Mouse (Mus musculus): ENCODE measurements at regions not wholly inside any gene's neighbourhood (a gene's known extent, or its start where the extent isn't known, plus 50 kb on each side); places are given as distances from the start of the nearest gene placed in this dataset.
A peak's percentile ranks its signal among the peaks of the same experiment; 100 is the strongest.

GRCm38 (mm10) chr3:128126664-128127063 lies 230.5 kb upstream of the Fam241a start:
- H3K36me3 ChIP-seq (ENCODE audit: control insufficient read depth, insufficient read depth, low read length), result no peaks in the 10 kb centered on the region
- TF ChIP-seq CTCF (IDR thresholded peaks at IDR 0.05; ENCODE audit: borderline replicate concordance, control insufficient read depth, extremely low read depth, insufficient read depth, low read length, poor library complexity) (no peak), POLR2A (IDR thresholded peaks at IDR 0.05; ENCODE audit: control insufficient read depth, extremely low read depth, insufficient read depth, low read length, poor library complexity) (no peak)
- H3K27me3 ChIP-seq (ENCODE audit: control insufficient read depth, insufficient read depth, low read length), result no peaks in the 10 kb centered on the region
- WGBS, result 21% methylated on average over 3 of the region's 3 CpGs
- no peak for DNase-seq
- H3K4me3 ChIP-seq (ENCODE audit: control insufficient read depth, insufficient read depth, low read length), result no peak overlapping the region
- H3K27ac ChIP-seq (ENCODE audit: control insufficient read depth, insufficient read depth, low read length), result no peak overlapping the region
- H3K4me1 ChIP-seq (replicated peaks; ENCODE audit: control insufficient read depth, insufficient read depth, low read length), result no peaks in the 10 kb centered on the region

DNA sequence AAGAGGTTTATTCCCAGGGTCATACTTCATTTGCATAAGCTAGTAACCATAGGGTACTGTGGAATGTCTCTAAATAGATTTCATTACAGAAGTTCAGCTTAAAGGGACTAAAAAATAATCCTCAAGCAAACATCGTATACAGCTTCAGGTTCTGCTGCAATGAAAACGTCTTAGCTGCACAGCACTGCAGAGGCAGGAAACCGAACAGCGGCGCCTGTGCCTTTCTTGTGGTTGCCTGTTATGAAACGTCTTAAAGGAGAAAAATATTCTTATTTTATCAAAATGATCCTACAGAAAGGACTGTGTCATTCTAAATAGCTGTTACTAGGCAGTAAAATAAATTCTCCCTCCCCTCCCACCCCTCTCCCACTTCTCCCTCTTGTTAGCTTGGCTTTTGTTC lies 226.0 kb upstream of the Fam241a start:
- peak; percentile 50 for DNase-seq
- Histone ChIP-seq H3K36me3 (ENCODE audit: control insufficient read depth, insufficient read depth, low read length) (no peaks in the 10 kb centered on the region), H3K4me3 (ENCODE audit: control insufficient read depth, insufficient read depth, low read length) (no peak overlapping the region), H3K27me3 (ENCODE audit: control insufficient read depth, insufficient read depth, low read length) (no peaks in the 10 kb centered on the region), H3K4me1 (replicated peaks; ENCODE audit: control insufficient read depth, insufficient read depth, low read length) (no peaks in the 10 kb centered on the region), H3K27ac (ENCODE audit: control insufficient read depth, insufficient read depth, low read length) (no peak overlapping the region)
- no peak for TF ChIP-seq CTCF (IDR thresholded peaks at IDR 0.05; ENCODE audit: borderline replicate concordance, control insufficient read depth, extremely low read depth, insufficient read depth, low read length, poor library complexity)
- TF ChIP-seq POLR2A (IDR thresholded peaks at IDR 0.05; ENCODE audit: control insufficient read depth, extremely low read depth, insufficient read depth, low read length, poor library complexity), result no peak
- 2% methylated on average over 6 of the region's 6 CpGs for WGBS

DNA sequence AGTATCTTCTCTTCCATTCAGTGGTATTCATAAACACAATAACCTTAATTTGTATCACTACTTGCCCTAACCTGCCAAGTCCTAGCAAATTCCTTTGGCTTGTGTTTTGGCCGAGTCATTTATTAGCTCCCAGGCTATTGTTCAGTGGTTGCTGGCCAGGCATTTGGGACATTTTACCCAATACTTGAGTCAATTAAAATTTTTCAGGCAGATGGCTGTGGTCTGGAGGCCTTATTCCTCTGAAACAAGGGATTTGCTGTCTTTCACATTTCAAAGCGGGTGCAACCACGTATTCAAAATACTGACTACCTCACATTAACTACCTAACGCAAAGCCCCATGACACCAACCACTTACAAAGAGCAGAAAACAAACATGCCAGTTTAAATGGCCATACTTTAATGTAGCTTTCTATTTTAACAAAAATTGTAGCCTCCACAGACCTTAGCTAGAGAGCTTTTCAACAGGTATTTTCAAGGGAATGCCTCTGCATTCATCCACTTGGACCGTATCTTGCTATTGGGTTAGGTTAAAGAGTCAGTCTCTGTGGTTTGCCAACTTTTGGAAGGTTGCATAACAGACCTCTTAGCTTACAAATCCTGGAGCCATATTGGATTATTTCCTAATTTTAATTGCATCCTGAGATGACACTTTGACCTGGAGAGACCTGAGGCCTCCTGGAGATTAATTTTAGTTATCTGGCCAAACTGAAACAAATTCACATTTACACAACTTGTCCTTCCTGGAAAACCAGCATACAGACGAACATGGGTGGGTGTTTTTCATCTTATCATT lies 224.7 kb upstream of the Fam241a start:
- no peak for DNase-seq
- TF ChIP-seq POLR2A (IDR thresholded peaks at IDR 0.05; ENCODE audit: control insufficient read depth, extremely low read depth, insufficient read depth, low read length, poor library complexity), result no peak
- TF ChIP-seq CTCF (IDR thresholded peaks at IDR 0.05; ENCODE audit: borderline replicate concordance, control insufficient read depth, extremely low read depth, insufficient read depth, low read length, poor library complexity), result no peak
- Histone ChIP-seq H3K27me3 (ENCODE audit: control insufficient read depth, insufficient read depth, low read length) (no peaks in the 10 kb centered on the region), H3K4me1 (replicated peaks; ENCODE audit: control insufficient read depth, insufficient read depth, low read length) (no peaks in the 10 kb centered on the region), H3K36me3 (ENCODE audit: control insufficient read depth, insufficient read depth, low read length) (no peaks in the 10 kb centered on the region), H3K27ac (ENCODE audit: control insufficient read depth, insufficient read depth, low read length) (no peak overlapping the region), H3K4me3 (ENCODE audit: control insufficient read depth, insufficient read depth, low read length) (no peak overlapping the region)
- 89% methylated on average over 6 of the region's 6 CpGs for WGBS

- no peaks in the 10 kb centered on the region for H3K4me1 ChIP-seq (replicated peaks; ENCODE audit: control insufficient read depth, insufficient read depth, low read length)
- H3K4me3 ChIP-seq (ENCODE audit: control insufficient read depth, insufficient read depth, low read length), result no peak overlapping the region
- no peak for DNase-seq
- no peak overlapping the region for H3K27ac ChIP-seq (ENCODE audit: control insufficient read depth, insufficient read depth, low read length)
- TF ChIP-seq POLR2A (IDR thresholded peaks at IDR 0.05; ENCODE audit: control insufficient read depth, extremely low read depth, insufficient read depth, low read length, poor library complexity) (no peak), CTCF (IDR thresholded peaks at IDR 0.05; ENCODE audit: borderline replicate concordance, control insufficient read depth, extremely low read depth, insufficient read depth, low read length, poor library complexity) (no peak)
- no peaks in the 10 kb centered on the region for H3K36me3 ChIP-seq (ENCODE audit: control insufficient read depth, insufficient read depth, low read length)
- WGBS, result 89% methylated on average over 3 of the region's 3 CpGs
- H3K27me3 ChIP-seq (ENCODE audit: control insufficient read depth, insufficient read depth, low read length), result no peaks in the 10 kb centered on the region
These were observed 217.1 kb upstream of the Fam241a start for GRCm38 (mm10) chr3:128113209-128113608.

GRCm38 (mm10) chr3:128110406-128110805 lies 214.3 kb upstream of the Fam241a start:
- Histone ChIP-seq H3K4me1 (replicated peaks; ENCODE audit: control insufficient read depth, insufficient read depth, low read length) (no peaks in the 10 kb centered on the region), H3K27me3 (ENCODE audit: control insufficient read depth, insufficient read depth, low read length) (no peaks in the 10 kb centered on the region), H3K27ac (ENCODE audit: control insufficient read depth, insufficient read depth, low read length) (no peak overlapping the region), H3K36me3 (ENCODE audit: control insufficient read depth, insufficient read depth, low read length) (no peaks in the 10 kb centered on the region), H3K4me3 (ENCODE audit: control insufficient read depth, insufficient read depth, low read length) (no peak overlapping the region)
- 78% methylated on average over 2 of the region's 2 CpGs for WGBS
- DNase-seq, result no peak
- no peak for TF ChIP-seq CTCF (IDR thresholded peaks at IDR 0.05; ENCODE audit: borderline replicate concordance, control insufficient read depth, extremely low read depth, insufficient read depth, low read length, poor library complexity)
- TF ChIP-seq POLR2A (IDR thresholded peaks at IDR 0.05; ENCODE audit: control insufficient read depth, extremely low read depth, insufficient read depth, low read length, poor library complexity), result no peak

- Histone ChIP-seq H3K36me3 (ENCODE audit: control insufficient read depth, insufficient read depth, low read length) (no peaks in the 10 kb centered on the region), H3K4me3 (ENCODE audit: control insufficient read depth, insufficient read depth, low read length) (no peak overlapping the region), H3K27me3 (ENCODE audit: control insufficient read depth, insufficient read depth, low read length) (no peaks in the 10 kb centered on the region), H3K4me1 (replicated peaks; ENCODE audit: control insufficient read depth, insufficient read depth, low read length) (no peaks in the 10 kb centered on the region), H3K27ac (ENCODE audit: control insufficient read depth, insufficient read depth, low read length) (no peak overlapping the region)
- no peak for DNase-seq
- WGBS, result 97% methylated on average over 6 of the region's 6 CpGs
- TF ChIP-seq POLR2A (IDR thresholded peaks at IDR 0.05; ENCODE audit: control insufficient read depth, extremely low read depth, insufficient read depth, low read length, poor library complexity), result no peak
- no peak for TF ChIP-seq CTCF (IDR thresholded peaks at IDR 0.05; ENCODE audit: borderline replicate concordance, control insufficient read depth, extremely low read depth, insufficient read depth, low read length, poor library complexity)
These were observed 208.4 kb upstream of the Fam241a start for GRCm38 (mm10) chr3:128104516-128104915.

All from thymus, adult 2 months (tissue).